Mouse (Mus musculus) forebrain, postnatal 0 days (tissue): ENCODE data around the gene Hectd2. TPM values are rescaled to one million over a fixed set of nuclear protein-coding genes. Genes with fewer than 3 reads are reported as not detected.

ENCODE experiments used
- ATAC-seq: fragments of 200-750 bp; cut with Nextera tagmentation; 2 replicates; pipeline ENCODE4 v1.8.0; 2017; ENCODE audit warnings: mild to moderate bottlenecking, moderate library complexity
- DNase-seq: peaks from one replicate; pipeline ENCODE4 v3.0.0-alpha.2; 2015
- H3K27ac ChIP-seq: fragments of 300-500 bp; sonication (generic); 2 replicates; pipeline ENCODE4 v1.5.1; 2014; ENCODE audit warnings: low read depth, mild to moderate bottlenecking, antibody characterized with exemption, low read length, moderate library complexity, mixed read lengths
- H3K27me3 ChIP-seq: fragments of 300-500 bp; sonication (generic); 2 replicates; pipeline ENCODE4 v1.6.1; 2014; ENCODE audit warnings: mild to moderate bottlenecking, low read length, mixed read lengths; ENCODE audit not compliant: insufficient read depth
- H3K36me3 ChIP-seq: fragments of 300-500 bp; sonication (generic); 2 replicates; pipeline ENCODE4 v1.6.1; 2014; ENCODE audit warnings: mild to moderate bottlenecking, moderate library complexity; ENCODE audit not compliant: insufficient read depth
- H3K4me1 ChIP-seq: fragments of 300-500 bp; sonication (generic); 2 replicates; pipeline ENCODE4 v1.6.1; 2014; ENCODE audit warnings: antibody characterized with exemption; ENCODE audit not compliant: insufficient read depth
- H3K4me2 ChIP-seq: fragments of 300-500 bp; sonication (generic); 2 replicates; pipeline ENCODE4 v1.6.1; 2014; ENCODE audit warnings: low read depth, mild to moderate bottlenecking, moderate library complexity
- H3K4me3 ChIP-seq: fragments of 300-500 bp; sonication (generic); 2 replicates; pipeline ENCODE4 v1.5.1; 2014; ENCODE audit warnings: low read depth, low read length, mixed read lengths
- H3K9ac ChIP-seq: fragments of 300-500 bp; sonication (generic); 2 replicates; pipeline ENCODE4 v1.6.1; 2014; ENCODE audit warnings: mild to moderate bottlenecking
- H3K9me3 ChIP-seq: fragments of 300-500 bp; sonication (generic); 2 replicates; pipeline ENCODE4 v1.6.1; 2016; ENCODE audit warnings: low read length
- CTCF ChIP-seq: sonication (generic); IDR thresholded peaks from 2 replicates; pipeline ENCODE4 v1.5.1; 2016; ENCODE audit warnings: antibody characterized with exemption, control low read depth, low read depth
- WGBS: fragments of 180-500 bp; shearing (Covaris S2); extraction: QIAGEN DNeasy Blood & Tissue Kit; methylation state at CpG from one replicate; pipeline ENCODE4 v1.1.7; 2014; 5-methylcytosine and 5-hydroxymethylcytosine counted together
- polyA plus RNA-seq: library from polyadenylated mRNA; unstranded; fragments of >200 nt; fragmentation: Nextera tagmentation; extraction: Ambion mirVana; gene quantifications from 2 replicates; pipeline ENCODE4 v1.2.1, GENCODE M21; 2015
- total RNA-seq: library from RNA; depleted of rRNA; stranded (reverse); fragments of >200 nt; gene quantifications from 2 replicates; pipeline ENCODE4 v1.2.3, GENCODE M21; 2014; rRNA removed

Hectd2 gene
- total and polyA plus RNA-seq, 2 experiments from 2014 or later: 6.7 to 28.6 TPM

DNA sequence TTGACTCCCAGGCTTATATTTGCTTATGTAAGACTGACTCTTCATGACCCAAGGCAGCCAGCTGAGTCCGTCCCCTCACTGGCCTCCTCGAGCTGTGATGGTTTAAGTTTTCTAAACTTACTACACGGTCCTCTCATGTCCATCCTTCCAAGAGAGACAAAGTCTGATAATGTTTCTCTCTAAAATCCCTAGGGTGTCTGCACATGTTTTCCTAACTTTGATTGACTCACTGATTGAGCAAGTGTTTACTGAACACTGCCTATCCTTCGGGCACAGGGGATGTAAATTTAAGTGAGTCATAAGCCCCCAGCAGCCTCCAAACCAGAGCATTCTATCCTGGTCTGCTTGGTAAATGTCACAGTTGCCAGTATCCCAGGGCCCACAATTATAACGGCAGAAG, 111.2 kb downstream of the Hectd2 start:
- no peak for DNase-seq
- 78% methylated on average over 5 of the region's 5 CpGs for WGBS
- no peak overlapping the region for H3K4me2 ChIP-seq

DNA sequence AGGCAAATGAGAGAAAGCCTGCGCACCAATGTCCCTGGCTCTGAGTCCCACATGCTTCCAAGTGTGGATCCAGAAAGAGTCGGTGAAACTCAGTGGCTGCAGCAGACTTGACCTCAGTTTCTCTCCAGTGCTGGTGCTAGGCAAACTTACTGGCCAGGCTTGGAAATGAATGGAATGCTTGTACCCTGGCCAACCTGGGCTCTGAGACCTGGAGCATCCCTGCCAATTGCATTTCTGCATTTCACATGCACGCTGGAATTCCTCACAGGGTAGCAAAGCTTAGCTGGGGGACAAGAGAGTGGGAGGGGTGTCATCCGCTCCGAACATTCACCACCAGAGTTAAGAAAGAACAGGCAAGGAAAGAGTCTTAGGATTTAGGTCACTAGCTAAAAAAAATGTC, 112.0 kb downstream of the Hectd2 start:
- no peaks in the 10 kb centered on the region for H3K9me3 ChIP-seq
- H3K4me2 ChIP-seq: no peak overlapping the region
- no peak for TF ChIP-seq CTCF
- H3K9ac ChIP-seq: no peak overlapping the region
- H3K4me1 ChIP-seq: no peaks in the 10 kb centered on the region
- H3K4me3 ChIP-seq: no peak overlapping the region
- ATAC-seq: no peak
- 91% methylated on average over 5 of the region's 5 CpGs for WGBS
- H3K27ac ChIP-seq: no peak overlapping the region
- no peaks in the 10 kb centered on the region for H3K27me3 ChIP-seq
- H3K36me3 ChIP-seq: no peaks in the 10 kb centered on the region
- DNase-seq: no peak

More for the DNA sequence above, 111.2 kb downstream of the Hectd2 start:
- no peaks in the 10 kb centered on the region for H3K9me3 ChIP-seq
- no peaks in the 10 kb centered on the region for H3K27me3 ChIP-seq
- no peak for ATAC-seq
- TF ChIP-seq CTCF: no peak
- no peaks in the 10 kb centered on the region for H3K36me3 ChIP-seq
- H3K4me3 ChIP-seq: no peak overlapping the region
- H3K9ac ChIP-seq: no peak overlapping the region
- H3K4me1 ChIP-seq: no peaks in the 10 kb centered on the region
- H3K27ac ChIP-seq: no peak overlapping the region

DNA sequence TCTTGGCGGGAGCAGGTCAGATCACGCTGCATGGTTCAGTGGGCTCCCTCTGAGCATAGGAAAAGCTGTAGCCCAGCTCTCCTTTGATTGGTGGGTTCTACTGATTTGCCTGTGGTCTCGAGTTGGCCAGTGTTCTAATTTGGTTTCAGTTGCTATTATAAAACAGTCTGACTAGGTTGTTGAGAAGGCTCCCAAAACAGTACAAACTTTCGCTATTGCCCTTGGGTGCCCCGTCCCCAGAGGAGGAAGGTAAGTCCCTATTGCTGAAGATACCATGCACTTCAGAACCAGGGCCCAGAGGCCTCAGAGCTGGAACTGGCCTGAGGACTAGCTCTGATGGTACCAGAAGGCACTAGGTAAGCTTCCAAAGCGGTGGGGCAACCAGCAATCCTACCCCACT, 112.9 kb downstream of the Hectd2 start:
- Histone ChIP-seq H3K27ac (no peak overlapping the region), H3K27me3 (no peaks in the 10 kb centered on the region), H3K9me3 (no peaks in the 10 kb centered on the region), H3K4me1 (no peaks in the 10 kb centered on the region), H3K4me2 (no peak overlapping the region), H3K9ac (no peak overlapping the region), H3K4me3 (no peak overlapping the region), H3K36me3 (no peaks in the 10 kb centered on the region)
- ATAC-seq: no peak
- no peak for TF ChIP-seq CTCF
- 90% methylated on average over 6 of the region's 6 CpGs for WGBS
- DNase-seq: no peak

DNA sequence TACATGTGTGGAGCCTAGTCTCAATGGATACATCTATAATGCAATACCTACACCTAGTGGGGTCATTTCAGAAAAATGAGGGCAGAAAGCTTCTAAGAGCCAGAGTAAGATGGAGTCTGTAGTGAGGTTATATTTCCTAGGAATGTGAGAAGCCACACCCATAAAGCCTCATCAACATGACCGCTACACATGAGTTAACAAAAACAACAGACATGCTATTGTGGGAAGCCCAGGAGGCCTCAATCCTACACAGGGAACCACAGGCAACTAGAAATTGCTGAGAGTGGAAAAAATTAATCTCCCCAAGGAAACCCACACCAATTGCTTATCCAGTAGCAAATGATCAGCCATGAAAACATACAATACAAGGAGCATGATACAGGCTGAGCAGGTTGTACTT, 113.7 kb downstream of the Hectd2 start:
- Histone ChIP-seq H3K9me3 (no peaks in the 10 kb centered on the region), H3K4me3 (no peak overlapping the region), H3K27ac (no peak overlapping the region), H3K36me3 (no peaks in the 10 kb centered on the region), H3K4me1 (no peaks in the 10 kb centered on the region), H3K4me2 (no peak overlapping the region), H3K9ac (no peak overlapping the region), H3K27me3 (no peaks in the 10 kb centered on the region)
- ATAC-seq (no peak), DNase-seq (no peak)
- no peak for TF ChIP-seq CTCF
- WGBS: 79% methylated on average over 1 of the region's 1 CpGs

DNA sequence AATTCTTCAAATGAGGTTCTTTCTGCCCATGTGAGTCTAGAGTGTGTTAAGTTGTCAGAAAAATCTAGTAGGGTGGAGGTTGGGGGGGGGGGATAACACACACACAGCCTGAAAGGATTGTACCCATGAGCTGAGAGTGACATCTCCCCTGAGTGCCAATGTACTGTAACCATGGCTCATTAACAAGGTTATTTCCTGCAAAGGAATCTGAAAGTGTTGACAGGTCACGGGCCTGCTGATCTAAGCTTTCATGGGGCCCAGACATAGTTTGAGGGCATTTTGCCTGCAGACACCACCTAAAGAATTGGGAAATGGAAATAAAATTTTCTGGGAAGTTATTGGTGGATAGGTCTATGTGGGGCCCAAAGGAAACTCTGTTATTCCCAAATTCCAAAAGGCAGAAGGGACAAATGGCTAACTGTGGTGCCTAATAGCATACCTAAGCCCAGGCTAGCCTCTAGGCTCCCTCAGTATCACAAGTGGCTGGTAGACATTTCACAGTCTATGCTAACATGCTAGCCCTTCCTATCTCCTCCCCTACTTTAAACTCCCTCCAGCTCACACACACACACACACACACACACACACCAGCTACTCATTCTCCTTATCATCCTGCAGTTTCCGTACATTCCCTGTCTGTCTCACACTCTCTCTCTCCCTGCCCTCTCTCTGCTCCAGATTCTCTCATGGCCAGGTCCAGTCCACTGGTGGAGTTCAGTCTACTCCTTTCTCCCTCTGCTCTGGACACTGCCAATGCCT, 114.6 kb downstream of the Hectd2 start:
- no peak overlapping the region for H3K4me3 ChIP-seq
- H3K4me1 ChIP-seq: no peaks in the 10 kb centered on the region
- H3K27me3 ChIP-seq: no peaks in the 10 kb centered on the region
- no peaks in the 10 kb centered on the region for H3K9me3 ChIP-seq
- H3K36me3 ChIP-seq: no peaks in the 10 kb centered on the region
- H3K27ac ChIP-seq: no peak overlapping the region
- no peak overlapping the region for H3K9ac ChIP-seq
- no peak for DNase-seq
- 46% methylated on average over 2 of the region's 2 CpGs for WGBS
- no peak for TF ChIP-seq CTCF
- no peak overlapping the region for H3K4me2 ChIP-seq
- 0 out of 2 replicates have a peak, but pooled peaks have one; percentile 3 for ATAC-seq

DNA sequence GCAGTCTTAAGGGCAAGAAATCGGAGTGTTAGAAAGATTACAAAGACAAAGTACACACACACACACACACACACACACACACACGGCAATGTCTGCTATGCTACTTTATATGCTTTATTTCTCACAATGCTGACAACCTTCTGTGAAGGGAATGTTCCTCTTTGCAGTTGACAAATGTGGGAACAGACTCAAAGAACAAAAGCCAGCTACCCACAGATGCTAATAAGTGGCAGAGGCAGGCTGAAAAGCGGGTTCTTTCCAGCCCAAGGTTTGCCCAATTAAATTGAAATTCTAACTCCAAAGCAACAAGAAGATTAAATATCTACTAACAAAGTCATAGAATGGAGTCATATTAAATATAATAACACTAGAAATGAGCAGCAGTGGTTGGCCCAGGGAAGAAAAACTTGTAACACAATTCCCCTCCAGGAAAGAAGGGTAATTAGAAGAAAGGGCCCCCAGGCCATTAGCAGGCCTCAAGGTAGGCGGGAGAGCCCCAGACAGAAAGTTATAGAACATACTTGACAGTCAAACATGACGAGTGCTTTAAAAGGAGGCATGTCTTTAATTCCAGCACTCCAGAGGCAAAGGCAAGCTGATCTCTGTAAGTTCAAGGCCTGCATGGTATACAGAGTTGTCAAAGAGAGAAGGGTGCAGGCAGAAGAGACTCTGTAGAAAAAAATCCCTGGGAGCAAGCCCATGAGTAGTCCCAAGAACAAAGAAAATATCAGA, 115.4 kb downstream of the Hectd2 start:
- Histone ChIP-seq H3K4me1 (no peaks in the 10 kb centered on the region), H3K4me2 (no peak overlapping the region), H3K9ac (no peak overlapping the region), H3K4me3 (no peak overlapping the region), H3K9me3 (no peaks in the 10 kb centered on the region), H3K36me3 (no peaks in the 10 kb centered on the region), H3K27ac (no peak overlapping the region), H3K27me3 (no peaks in the 10 kb centered on the region)
- ATAC-seq (peak; percentile 75), DNase-seq (no peak)
- TF ChIP-seq CTCF: no peak
- WGBS: 27% methylated on average over 5 of the region's 5 CpGs

Other genes with a start within 250 kb of the Hectd2 start
- gene Pcgf5, start 206.3 kb upstream of the Hectd2 start, total RNA-seq: 3.1 and 5.1 TPM in 2 replicates
- 5.1 and 7.4 TPM in 2 replicates for gene Pcgf5, start 206.3 kb upstream of the Hectd2 start, polyA plus RNA-seq
- gene Ppp1r3c, start 182.0 kb downstream of the Hectd2 start, total RNA-seq: 28.2 and 28.6 TPM in 2 replicates
- 6.4 and 8.9 TPM in 2 replicates for gene Ppp1r3c, start 182.0 kb downstream of the Hectd2 start, polyA plus RNA-seq